Mouse (Mus musculus) heart, adult 10 weeks (tissue): ENCODE results near the gene Gan. TPM values are rescaled to one million over a fixed set of nuclear protein-coding genes. Genes with fewer than 3 reads are reported as not detected.

Experiments
- polyA plus RNA-seq: library from polyadenylated mRNA; stranded (reverse); fragments of 350-450 nt; fragmentation: Illumina TruSeq; extraction: RNeasy Lipid Tissue Mini Kit (QIAGEN cat#74804); gene quantifications from one replicate; pipeline ENCODE4 v1.2.3, GENCODE M21; 2014; ENCODE audit warnings: low read depth, low replicate concordance

Gan gene
- polyA plus RNA-seq: 2.6 TPM

GRCm38 (mm10) chr8:117158135-117158761 is at the start of gene Gan:
Gene Gan, plus strand, starts transcription at chr8:117158135.

GRCm38 (mm10) chr8:117257029-117257820 is 99.3 kb downstream of the Gan start, which contains the start of gene Cmip:
Gene Cmip, plus strand, starts transcription at chr8:117257064.

Other genes starting within 250 kb of the Gan start
- gene Cmc2, start 236.7 kb upstream of the Gan start, polyA plus RNA-seq: 61.2 TPM
- 1.1 TPM for gene Cenpn, start 236.4 kb upstream of the Gan start, polyA plus RNA-seq
- 13.1 TPM for gene Atmin, start 214.7 kb upstream of the Gan start, polyA plus RNA-seq
- gene 1700030J22Rik, start 179.2 kb upstream of the Gan start, polyA plus RNA-seq: 0.37 TPM
- gene Gcsh, start 164.6 kb upstream of the Gan start, polyA plus RNA-seq: 79.8 TPM
- gene Pkd1l2, start 75.7 kb upstream of the Gan start, polyA plus RNA-seq: not detected
- gene Bco1, start 62.3 kb upstream of the Gan start, polyA plus RNA-seq: not detected
- gene Cmip, start 98.9 kb downstream of the Gan start, polyA plus RNA-seq: 10.9 TPM